Mouse (Mus musculus) layer of hippocampus, adult 8-10 months (tissue): ENCODE data around the gene Il10rb. TPM values are rescaled to one million over a fixed set of nuclear protein-coding genes. Genes with fewer than 3 reads are reported as not detected.

ENCODE experiments used
- DNase-seq, 2 experiments: peaks; one replicate each; pipeline ENCODE4 v3.0.0; 2022; ENCODE audit warnings: low spot score in 2 of 2
- total RNA-seq, 4 experiments: library from RNA; stranded (reverse); gene quantifications; 2 replicates each; pipeline ENCODE4 v1.2.4; 2022

Il10rb gene
- total RNA-seq, 4 experiments from 2014 or later, result 9.6 to 18.3 (median 14.3) TPM

- no peak for DNase-seq
Measured at GRCm38 (mm10) chr16:91382261-91382790, 23.6 kb upstream of the Il10rb start.

GRCm38 (mm10) chr16:91384221-91384620, 21.7 kb upstream of the Il10rb start:
- no peak for DNase-seq

GRCm38 (mm10) chr16:91385621-91386020, 20.3 kb upstream of the Il10rb start:
- no peak for DNase-seq

GRCm38 (mm10) chr16:91386419-91387120, 19.4 kb upstream of the Il10rb start:
- no peak for DNase-seq

GRCm38 (mm10) chr16:91387121-91387486, 18.9 kb upstream of the Il10rb start:
- no peak for DNase-seq

- no peak for DNase-seq
Measured at GRCm38 (mm10) chr16:91390100-91390499, 15.9 kb upstream of the Il10rb start.

- no peak for DNase-seq
Measured at GRCm38 (mm10) chr16:91391421-91391820, 14.5 kb upstream of the Il10rb start, which contains the start of gene Gm21970. Gene Gm21970 (plus strand): TSS chr16:91391721.

GRCm38 (mm10) chr16:91394826-91395410, 11.0 kb upstream of the Il10rb start:
- DNase-seq, result no peak

GRCm38 (mm10) chr16:91395633-91396392, 10.2 kb upstream of the Il10rb start:
- DNase-seq, result peak; percentile 40 to 43

- no peak for DNase-seq
Measured at GRCm38 (mm10) chr16:91396844-91397537, 9.0 kb upstream of the Il10rb start.

- DNase-seq, result no peak
Measured at GRCm38 (mm10) chr16:91398030-91398429, 7.9 kb upstream of the Il10rb start.

GRCm38 (mm10) chr16:91398944-91399343, 7.0 kb upstream of the Il10rb start:
- DNase-seq, result no peak

- DNase-seq, result no peak
Measured at GRCm38 (mm10) chr16:91401569-91402165, 4.3 kb upstream of the Il10rb start.

- DNase-seq, result no peak
Measured at GRCm38 (mm10) chr16:91403784-91404183, 2.2 kb upstream of the Il10rb start.

- DNase-seq, result no peak
Measured at GRCm38 (mm10) chr16:91404187-91404586, 1.8 kb upstream of the Il10rb start.

GRCm38 (mm10) chr16:91404828-91405577, 961 bp upstream of the Il10rb start:
- DNase-seq, result no peak

GRCm38 (mm10) chr16:91406585-91407220, 739 bp downstream of the Il10rb start:
- DNase-seq, result no peak

GRCm38 (mm10) chr16:91413102-91413844, 7.3 kb downstream of the Il10rb start:
- no peak for DNase-seq
